Mouse (Mus musculus) layer of hippocampus, postnatal 25 days (tissue): ENCODE results near the gene Zfand3. TPM values are rescaled to one million over a fixed set of nuclear protein-coding genes. Genes with fewer than 3 reads are reported as not detected.
A peak's percentile ranks its signal among the peaks of the same experiment; 100 is the strongest.

Experiments used
- DNase-seq, 2 experiments: peaks; one replicate each; pipeline ENCODE4 v3.0.0; 2022; ENCODE audit warnings: mixed read lengths in 2 of 2, low spot score in 1 of 2; ENCODE audit errors: extremely low spot score in 1 of 2
- total RNA-seq, 2 experiments: library from RNA; stranded (reverse); gene quantifications; 2 replicates each; pipeline ENCODE4 v1.2.3; 2021

The Zfand3 gene
- total RNA-seq, 2 experiments from 2014 or later, result 114 to 119 TPM

DNA sequence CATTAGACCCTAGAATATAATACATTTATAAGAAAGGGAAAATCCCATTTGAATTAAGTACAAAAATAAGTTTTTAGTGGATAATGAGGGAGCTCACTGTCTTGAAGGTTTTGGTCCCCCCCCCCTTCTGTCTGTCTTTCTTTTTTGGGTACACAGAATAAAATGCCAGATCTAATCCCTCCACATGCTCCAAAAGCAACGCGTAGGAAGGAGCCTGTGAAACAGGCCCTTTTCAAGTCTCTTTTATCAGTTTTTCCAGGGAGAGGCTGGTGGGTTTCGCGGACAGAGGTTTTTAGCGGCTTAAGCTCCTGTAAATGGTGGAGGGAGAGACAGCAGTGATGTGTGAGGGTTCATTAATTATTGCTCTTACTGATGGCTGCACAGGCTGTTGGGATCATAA, 183.0 kb downstream of the Zfand3 start:
- DNase-seq, result peak in 1 of 2 experiments; percentile 11

GRCm38 (mm10) chr17:30188031-30188981, 183.8 kb downstream of the Zfand3 start:
- DNase-seq, result peak in 1 of 2 experiments; percentile 23

DNA sequence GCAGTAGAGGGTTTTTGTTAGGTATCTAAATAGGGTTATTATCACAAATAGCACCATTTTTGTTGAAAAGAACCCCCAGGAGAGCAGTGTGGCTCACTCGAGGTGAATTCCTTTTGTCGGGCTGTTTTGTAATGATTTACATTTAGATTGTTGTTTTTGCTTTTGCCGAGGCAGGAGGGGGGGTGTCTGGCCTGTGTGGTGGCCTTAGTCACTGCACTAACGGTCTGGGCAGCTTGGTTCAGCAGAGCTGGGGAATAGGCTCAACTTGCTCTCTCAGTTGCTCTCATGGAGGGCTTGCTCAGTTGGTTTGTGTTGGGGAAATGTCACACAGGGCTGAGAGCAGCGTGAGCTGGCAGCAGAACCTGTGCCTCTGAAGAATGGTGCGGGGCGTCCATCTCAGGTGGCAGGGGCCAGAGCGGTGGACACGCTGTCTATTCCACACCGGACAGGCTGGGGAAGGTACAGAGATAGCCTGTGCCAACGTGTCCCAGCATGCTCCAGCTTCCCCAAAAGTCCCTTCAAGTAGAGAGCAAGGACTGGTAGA, 186.6 kb downstream of the Zfand3 start:
- peak in 1 of 2 experiments; percentile 6 for DNase-seq

DNA sequence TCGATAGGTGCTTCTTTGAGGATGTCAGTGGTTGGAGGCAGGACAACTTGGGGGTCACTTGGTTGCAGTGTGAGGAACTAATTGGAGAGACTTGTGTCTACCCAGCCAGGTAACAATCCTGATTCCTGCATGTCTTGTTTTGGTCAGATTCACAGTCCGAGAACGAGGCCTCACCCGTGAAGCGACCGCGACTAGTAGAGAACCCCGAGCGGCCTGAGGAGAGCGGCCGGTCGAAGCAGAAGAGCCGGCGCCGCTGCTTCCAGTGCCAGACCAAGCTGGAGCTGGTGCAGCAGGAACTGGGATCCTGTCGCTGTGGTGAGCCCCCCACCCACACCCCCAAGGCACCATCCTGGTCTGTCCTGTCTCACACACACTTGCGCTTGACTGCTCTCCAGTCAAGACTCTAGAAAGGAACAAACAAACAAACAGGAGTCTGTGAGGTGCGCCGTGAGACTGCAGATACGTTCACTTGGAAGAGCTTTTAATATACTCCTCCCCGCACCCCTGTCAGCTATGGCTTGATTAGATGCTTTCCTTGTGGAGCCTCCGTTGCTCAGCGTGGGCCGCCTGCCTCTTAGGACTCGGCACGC, 188.0 kb downstream of the Zfand3 start:
- peak; percentile 6 to 9 for DNase-seq

DNA sequence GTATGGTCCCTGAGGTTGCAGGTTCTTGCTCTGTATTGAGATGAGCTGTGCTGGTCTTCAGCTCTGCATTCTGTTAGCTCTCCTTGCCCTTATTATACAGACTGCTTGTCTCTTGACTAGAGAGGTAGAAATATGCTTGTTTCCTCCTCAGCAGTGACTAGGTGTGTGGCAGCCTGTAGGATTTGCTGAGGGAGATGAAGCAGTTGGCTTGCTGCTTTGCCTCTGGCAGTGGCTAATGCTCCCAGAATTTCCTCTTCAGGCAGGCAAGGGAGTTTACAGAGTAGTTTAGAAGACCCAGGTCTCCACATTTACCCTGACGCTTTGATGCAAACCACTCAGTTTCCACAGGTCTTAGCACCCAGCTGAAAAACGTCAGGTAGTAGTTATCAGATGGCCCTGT, 189.1 kb downstream of the Zfand3 start:
- DNase-seq, result peak in 1 of 2 experiments; percentile 3

DNA sequence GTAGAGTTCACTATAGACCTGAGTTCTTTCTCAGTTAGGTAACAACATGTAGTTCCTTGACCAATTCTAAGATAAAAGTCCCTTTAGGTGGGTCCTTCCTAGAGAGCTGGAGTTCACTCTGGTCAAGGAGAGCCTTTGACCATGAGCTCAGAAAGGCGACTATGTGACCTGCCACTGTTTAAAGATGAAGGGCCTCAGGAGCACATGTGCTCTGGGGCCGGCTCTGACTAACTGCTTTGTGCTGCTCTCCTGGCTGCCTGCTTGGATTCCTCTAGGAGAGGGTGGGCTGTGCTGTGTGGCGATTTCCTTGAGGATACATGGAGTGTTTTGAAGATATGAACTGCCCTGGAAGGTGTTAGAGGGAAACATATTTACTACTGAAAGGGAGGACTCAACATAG, 189.6 kb downstream of the Zfand3 start:
- peak; percentile 3 to 5 for DNase-seq

- peak; percentile 7 to 8 for DNase-seq
Observed at GRCm38 (mm10) chr17:30194629-30195445, 190.3 kb downstream of the Zfand3 start.

DNA sequence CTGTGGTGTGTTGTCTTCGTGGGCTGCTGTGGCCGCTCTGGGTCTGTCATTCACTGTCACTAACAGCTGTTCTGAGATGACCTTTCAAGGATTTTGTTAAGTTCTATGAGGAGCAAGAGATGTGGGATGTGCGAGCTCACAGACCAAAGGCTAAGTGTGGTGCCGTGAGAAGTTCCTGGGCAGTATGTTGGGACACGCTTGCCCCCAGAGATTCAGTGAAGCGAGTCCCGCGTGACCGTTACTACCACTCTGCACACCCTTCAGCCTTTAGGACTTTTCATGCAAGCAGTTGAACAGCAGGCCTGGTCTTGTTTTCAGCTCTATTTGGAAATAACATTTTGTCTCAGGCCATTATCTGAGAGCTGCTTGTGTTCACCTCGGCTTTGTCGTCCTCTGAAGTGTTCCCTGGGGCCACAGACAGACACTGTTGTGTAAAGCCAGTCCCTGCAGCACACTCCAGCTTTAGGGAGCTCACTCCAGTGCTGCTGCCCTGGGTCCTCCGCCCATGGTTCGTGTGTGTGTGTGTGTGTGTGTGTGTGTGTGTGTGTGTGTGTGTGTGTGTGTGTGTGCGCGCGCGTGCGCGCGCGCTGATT, 191.2 kb downstream of the Zfand3 start:
- DNase-seq, result peak; percentile 5 to 7

DNA sequence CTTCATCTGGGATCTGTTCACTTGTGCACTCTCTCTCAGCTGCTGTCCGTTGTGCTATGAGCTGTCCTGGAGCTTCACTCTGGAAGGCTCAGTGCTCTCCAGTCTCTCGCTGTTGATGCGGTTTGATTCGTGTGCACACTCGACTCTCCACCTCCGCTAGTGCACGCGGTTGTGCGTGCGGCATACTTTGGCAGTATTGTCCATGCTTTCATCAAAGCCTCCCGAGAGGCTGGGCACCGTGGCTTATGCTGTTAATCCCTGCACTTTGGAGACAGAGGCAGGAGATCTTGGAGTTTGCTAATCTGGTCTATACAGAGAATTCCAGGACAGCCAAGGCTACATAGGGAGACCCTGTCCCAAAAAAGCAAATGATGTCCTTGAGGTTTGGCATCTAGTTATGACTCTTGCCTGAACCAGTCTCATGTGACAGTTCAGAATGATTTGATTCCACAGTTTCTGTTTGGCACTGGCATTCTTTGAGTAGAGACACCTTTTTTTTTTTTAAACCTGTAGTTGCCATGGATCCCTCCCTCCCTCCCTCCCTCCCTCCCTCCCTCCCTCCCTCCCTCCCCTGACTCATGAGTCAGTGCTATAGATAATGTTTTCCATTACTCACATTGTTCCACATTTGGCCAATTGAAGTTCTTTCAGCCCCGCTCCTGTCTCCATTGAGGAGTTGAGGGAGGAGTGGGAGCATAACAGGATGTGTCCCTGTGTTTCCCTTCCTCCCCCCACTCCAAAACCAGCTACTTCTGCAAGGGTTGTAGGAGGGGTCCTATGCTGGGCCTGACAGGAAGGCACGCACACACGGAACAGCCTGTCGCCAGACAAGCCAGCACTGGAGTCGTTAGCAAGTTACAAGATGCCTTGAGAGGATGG, 192.1 kb downstream of the Zfand3 start:
- DNase-seq, result peak; percentile 8 to 13

GRCm38 (mm10) chr17:30197280-30198030, 192.9 kb downstream of the Zfand3 start:
- DNase-seq, result peak; percentile 3 to 7

GRCm38 (mm10) chr17:30198422-30198821, 193.9 kb downstream of the Zfand3 start:
- DNase-seq, result peak in 1 of 2 experiments; percentile 3

- no peak for DNase-seq
Observed at GRCm38 (mm10) chr17:30199374-30200247, 195.1 kb downstream of the Zfand3 start.

DNA sequence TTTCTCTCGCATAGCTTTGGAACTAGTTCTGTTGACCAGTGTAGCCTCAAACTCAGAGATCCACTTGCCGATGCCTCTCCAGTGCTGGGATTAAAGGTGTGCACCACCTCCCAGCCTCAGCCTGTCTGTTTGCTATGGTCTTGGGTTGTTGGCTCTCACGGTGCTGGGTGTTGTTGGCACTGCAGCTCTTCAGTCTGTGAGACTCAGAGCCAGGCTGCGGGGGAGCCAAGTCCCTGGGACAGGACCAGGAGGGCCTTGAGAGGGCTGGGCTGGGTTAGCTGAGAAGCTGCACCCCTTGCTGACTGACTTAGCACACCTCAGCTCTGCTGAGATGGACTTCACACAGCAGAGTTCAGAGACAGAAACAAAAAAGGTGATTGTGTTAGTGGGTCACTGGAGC, 195.8 kb downstream of the Zfand3 start:
- DNase-seq, result no peak

DNA sequence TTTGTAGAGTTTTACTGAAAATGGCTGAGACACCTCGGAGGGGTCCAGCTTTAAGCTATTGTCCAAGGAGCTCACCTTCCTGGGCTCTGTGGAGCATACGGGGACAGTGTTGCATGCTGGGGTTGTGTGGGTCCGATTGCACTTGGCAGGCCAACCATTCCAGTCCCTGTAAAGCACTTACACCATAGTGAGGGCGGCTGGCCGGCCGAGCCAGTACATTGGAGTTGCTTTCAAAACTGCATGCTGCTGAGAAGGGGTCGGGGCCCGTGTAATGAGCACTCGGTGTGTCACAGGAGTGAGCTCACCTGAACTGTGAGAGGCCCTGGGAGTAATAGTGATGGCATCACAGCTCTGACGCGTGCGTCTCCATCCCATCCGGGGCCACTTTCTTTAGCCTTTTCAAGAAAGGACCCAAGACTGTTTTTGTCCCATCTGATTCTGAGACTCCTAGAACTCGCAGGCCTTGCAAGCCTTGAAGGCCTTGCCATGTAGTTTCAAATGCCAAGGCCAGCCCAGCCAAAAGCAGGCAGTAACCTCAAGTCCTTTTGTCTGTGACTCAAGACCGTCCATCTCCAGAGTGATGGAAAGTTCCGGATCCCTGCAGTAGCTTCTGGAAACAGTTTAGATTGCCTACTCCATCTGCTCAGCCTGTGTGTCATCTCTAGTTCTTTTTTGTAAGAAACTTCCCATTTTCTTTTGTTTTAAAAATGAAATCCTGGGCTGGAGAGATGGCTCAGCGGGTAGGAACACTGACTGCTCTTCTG, 200.7 kb downstream of the Zfand3 start:
- no peak for DNase-seq

DNA sequence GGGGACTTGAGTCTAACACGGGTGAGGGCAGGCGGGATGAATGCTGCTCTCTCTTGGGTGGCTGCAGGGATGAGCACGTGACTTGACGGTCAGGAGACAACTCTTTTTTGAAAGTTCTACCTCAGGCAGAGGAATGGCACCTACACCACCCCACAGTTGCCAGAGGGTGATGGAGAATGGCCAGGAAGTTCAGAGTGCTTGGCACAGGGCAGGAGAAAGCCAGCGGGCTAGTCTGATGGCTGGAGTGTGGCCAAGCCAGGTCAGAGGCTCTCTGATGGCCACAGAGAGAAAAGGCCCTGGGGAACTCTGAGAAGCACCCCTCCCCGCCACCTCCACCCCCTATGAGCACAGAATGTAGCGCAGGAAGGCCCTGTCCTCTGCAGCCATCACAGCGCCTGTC, 205.7 kb downstream of the Zfand3 start:
- no peak for DNase-seq

- DNase-seq, result no peak
Observed at GRCm38 (mm10) chr17:30210936-30211335, 206.4 kb downstream of the Zfand3 start.

DNA sequence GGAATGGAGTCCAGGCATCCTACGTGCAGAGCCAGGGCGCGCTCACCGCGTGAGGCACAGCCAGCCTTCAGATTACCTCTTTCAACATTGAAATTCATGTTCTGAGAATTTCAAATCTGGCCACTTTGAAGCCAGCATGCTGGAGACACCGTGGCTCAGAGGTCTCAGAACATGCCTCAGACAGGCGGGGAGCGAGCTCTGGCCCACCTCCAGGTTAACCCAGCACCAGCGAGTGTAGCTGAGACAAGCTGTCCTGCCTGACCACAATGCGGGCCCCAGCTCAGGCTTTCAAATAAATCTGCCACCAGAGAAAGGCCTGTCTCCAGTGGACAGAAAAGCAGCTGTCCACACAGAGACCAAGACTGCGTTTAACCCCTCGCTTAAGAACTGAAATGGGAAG, 208.1 kb downstream of the Zfand3 start:
- no peak for DNase-seq
